Mouse (Mus musculus) A20 (cell line): ENCODE data around the gene Ppp1r35.

Source experiments
- DNase-seq: peaks from one replicate; pipeline ENCODE4 v3.0.0-alpha.2; 2011; ENCODE audit warnings: low read depth, low spot score

Ppp1r35 gene

GRCm38 (mm10) chr5:137751221-137751887, 27.3 kb upstream of the Ppp1r35 start:
- DNase-seq: no peak

GRCm38 (mm10) chr5:137751988-137752387, 26.7 kb upstream of the Ppp1r35 start:
- no peak for DNase-seq

GRCm38 (mm10) chr5:137753111-137753832, 25.4 kb upstream of the Ppp1r35 start:
- DNase-seq: no peak

- DNase-seq: no peak
These were observed 23.2 kb upstream of the Ppp1r35 start for GRCm38 (mm10) chr5:137755425-137755824.

GRCm38 (mm10) chr5:137756106-137756505, 22.5 kb upstream of the Ppp1r35 start:
- DNase-seq: no peak

- DNase-seq: peak; percentile 77
These were observed 21.6 kb upstream of the Ppp1r35 start for GRCm38 (mm10) chr5:137756882-137757661.

GRCm38 (mm10) chr5:137757887-137758286, 20.8 kb upstream of the Ppp1r35 start:
- DNase-seq: no peak

GRCm38 (mm10) chr5:137758921-137759534, 19.6 kb upstream of the Ppp1r35 start:
- no peak for DNase-seq

GRCm38 (mm10) chr5:137759971-137760412, 18.7 kb upstream of the Ppp1r35 start:
- DNase-seq: peak; percentile 85

GRCm38 (mm10) chr5:137764609-137765340, 13.9 kb upstream of the Ppp1r35 start:
- no peak for DNase-seq

GRCm38 (mm10) chr5:137766270-137766669, 12.4 kb upstream of the Ppp1r35 start:
- DNase-seq: peak; percentile 66

- DNase-seq: no peak
These were observed 10.2 kb upstream of the Ppp1r35 start for GRCm38 (mm10) chr5:137768475-137768874.

- DNase-seq: peak; percentile 67
These were observed 7.9 kb upstream of the Ppp1r35 start for GRCm38 (mm10) chr5:137770709-137771108.

- no peak for DNase-seq
These were observed 5.9 kb upstream of the Ppp1r35 start for GRCm38 (mm10) chr5:137772755-137773154.

- no peak for DNase-seq
These were observed 2.9 kb upstream of the Ppp1r35 start for GRCm38 (mm10) chr5:137775587-137776290.

GRCm38 (mm10) chr5:137776408-137776918, 2.2 kb upstream of the Ppp1r35 start:
- DNase-seq: peak; percentile 82

- DNase-seq: peak; percentile 38
These were observed 1.3 kb upstream of the Ppp1r35 start for GRCm38 (mm10) chr5:137777267-137777845.

GRCm38 (mm10) chr5:137779053-137779933, 644 bp downstream of the Ppp1r35 start:
- DNase-seq: peak; percentile 75

- no peak for DNase-seq
These were observed 3.0 kb downstream of the Ppp1r35 start for GRCm38 (mm10) chr5:137781661-137782060.
